Mouse (Mus musculus): ENCODE results near the gene Susd1. TPM values are rescaled to one million over a fixed set of nuclear protein-coding genes. Genes with fewer than 3 reads are reported as not detected.

Gene Susd1
- polyA plus RNA-seq, 1 experiment from 2014 or later = 3.7 TPM

GRCm38 (mm10) chr4:59452503-59452933, 14.1 kb upstream of the Susd1 start:
- Histone ChIP-seq H3K9me3 (replicated peaks) (no peaks in the 10 kb centered on the region), H3K4me1 (replicated peaks) (no peaks in the 10 kb centered on the region), H3K27me3 (no peaks in the 10 kb centered on the region), H3K27ac (no peak overlapping the region), H3K4me3 (no peak overlapping the region), H3K4me2 (no peak overlapping the region), H3K36me3 (no peaks in the 10 kb centered on the region), H3K9ac (no peak overlapping the region)
- WGBS = 72% methylated on average over 8 of the region's 8 CpGs
- no peak for ATAC-seq (replicated peaks; ENCODE audit: insufficient number of reproducible peaks, insufficient read depth, low FRiP score, low read depth)

- H3K27ac ChIP-seq = no peak overlapping the region
- no peaks in the 10 kb centered on the region for H3K4me1 ChIP-seq (replicated peaks)
Measured at GRCm38 (mm10) chr4:59450906-59451305, 12.5 kb upstream of the Susd1 start.

GRCm38 (mm10) chr4:59450234-59450854, 11.9 kb upstream of the Susd1 start:
- 78% methylated on average over 6 of the region's 6 CpGs for WGBS
- no peak for ATAC-seq (replicated peaks; ENCODE audit: insufficient number of reproducible peaks, insufficient read depth, low FRiP score, low read depth)

More at GRCm38 (mm10) chr4:59450906-59451305, 12.5 kb upstream of the Susd1 start:
- H3K9me3 ChIP-seq (replicated peaks) = no peaks in the 10 kb centered on the region
- no peak overlapping the region for H3K4me3 ChIP-seq
- H3K9ac ChIP-seq = no peak overlapping the region
- WGBS = 89% methylated on average over 3 of the region's 3 CpGs
- no peaks in the 10 kb centered on the region for H3K36me3 ChIP-seq
- H3K27me3 ChIP-seq = no peaks in the 10 kb centered on the region
- no peak for ATAC-seq (replicated peaks; ENCODE audit: insufficient number of reproducible peaks, insufficient read depth, low FRiP score, low read depth)
- H3K4me2 ChIP-seq = no peak overlapping the region

GRCm38 (mm10) chr4:59447296-59447695, 8.9 kb upstream of the Susd1 start:
- 80% methylated on average over 1 of the region's 1 CpGs for WGBS
- Histone ChIP-seq H3K4me2 (no peak overlapping the region), H3K4me1 (replicated peaks) (peaks cover 4% of the 10 kb centered on the region), H3K27me3 (no peaks in the 10 kb centered on the region), H3K27ac (no peak overlapping the region), H3K9ac (no peak overlapping the region), H3K36me3 (no peaks in the 10 kb centered on the region), H3K4me3 (no peak overlapping the region), H3K9me3 (replicated peaks) (no peaks in the 10 kb centered on the region)
- ATAC-seq (replicated peaks; ENCODE audit: insufficient number of reproducible peaks, insufficient read depth, low FRiP score, low read depth) = no peak

More at GRCm38 (mm10) chr4:59450234-59450854, 11.9 kb upstream of the Susd1 start:
- no peak overlapping the region for H3K9ac ChIP-seq
- no peaks in the 10 kb centered on the region for H3K36me3 ChIP-seq
- no peak overlapping the region for H3K4me3 ChIP-seq
- no peak overlapping the region for H3K4me2 ChIP-seq
- no peak overlapping the region for H3K27ac ChIP-seq
- peaks cover 4% of the 10 kb centered on the region for H3K4me1 ChIP-seq (replicated peaks)
- H3K9me3 ChIP-seq (replicated peaks) = no peaks in the 10 kb centered on the region
- no peaks in the 10 kb centered on the region for H3K27me3 ChIP-seq

GRCm38 (mm10) chr4:59445516-59445915, 7.1 kb upstream of the Susd1 start:
- no peak for ATAC-seq (replicated peaks; ENCODE audit: insufficient number of reproducible peaks, insufficient read depth, low FRiP score, low read depth)
- WGBS = 20% methylated on average over 6 of the region's 6 CpGs
- H3K27ac ChIP-seq = no peak overlapping the region; the same call in 1 of the 2 replicates

GRCm38 (mm10) chr4:59444994-59445393, 6.6 kb upstream of the Susd1 start:
- ATAC-seq (replicated peaks; ENCODE audit: insufficient number of reproducible peaks, insufficient read depth, low FRiP score, low read depth) = no peak
- Histone ChIP-seq H3K27me3 (no peaks in the 10 kb centered on the region), H3K36me3 (no peaks in the 10 kb centered on the region), H3K4me1 (replicated peaks) (peaks cover 4% of the 10 kb centered on the region), H3K9ac (no peak overlapping the region), H3K9me3 (replicated peaks) (no peaks in the 10 kb centered on the region), H3K27ac (no peak overlapping the region), H3K4me2 (no peak overlapping the region), H3K4me3 (no peak overlapping the region)
- 72% methylated on average over 3 of the region's 3 CpGs for WGBS

More at GRCm38 (mm10) chr4:59445516-59445915, 7.1 kb upstream of the Susd1 start:
- Histone ChIP-seq H3K4me3 (no peak overlapping the region), H3K4me2 (no peak overlapping the region), H3K36me3 (no peaks in the 10 kb centered on the region), H3K27me3 (no peaks in the 10 kb centered on the region), H3K9me3 (replicated peaks) (no peaks in the 10 kb centered on the region), H3K9ac (no peak overlapping the region), H3K4me1 (replicated peaks) (peaks cover 4% of the 10 kb centered on the region)

- H3K36me3 ChIP-seq = no peaks in the 10 kb centered on the region
- no peaks in the 10 kb centered on the region for H3K27me3 ChIP-seq
- H3K27ac ChIP-seq = no peak overlapping the region
- ATAC-seq (replicated peaks; ENCODE audit: insufficient number of reproducible peaks, insufficient read depth, low FRiP score, low read depth) = no peak
- H3K4me1 ChIP-seq (replicated peaks) = peaks cover 4% of the 10 kb centered on the region
- no peak overlapping the region for H3K4me2 ChIP-seq
- no peak overlapping the region for H3K9ac ChIP-seq
- no peak overlapping the region for H3K4me3 ChIP-seq
- WGBS = 71% methylated on average over 4 of the region's 4 CpGs
- no peaks in the 10 kb centered on the region for H3K9me3 ChIP-seq (replicated peaks)
Measured at GRCm38 (mm10) chr4:59444085-59444484, 5.7 kb upstream of the Susd1 start.

GRCm38 (mm10) chr4:59441265-59441664, 2.8 kb upstream of the Susd1 start:
- 56% methylated on average over 1 of the region's 1 CpGs for WGBS
- Histone ChIP-seq H3K36me3 (no peaks in the 10 kb centered on the region), H3K4me3 (no peak overlapping the region), H3K27ac (no peak overlapping the region), H3K4me1 (replicated peaks) (peaks cover 6% of the 10 kb centered on the region), H3K27me3 (no peaks in the 10 kb centered on the region), H3K4me2 (no peak overlapping the region), H3K9me3 (replicated peaks) (no peaks in the 10 kb centered on the region), H3K9ac (no peak overlapping the region)
- no peak for ATAC-seq (replicated peaks; ENCODE audit: insufficient number of reproducible peaks, insufficient read depth, low FRiP score, low read depth)

GRCm38 (mm10) chr4:59439960-59440359, 1.5 kb upstream of the Susd1 start:
- ATAC-seq (replicated peaks; ENCODE audit: insufficient number of reproducible peaks, insufficient read depth, low FRiP score, low read depth) = no peak
- no peaks in the 10 kb centered on the region for H3K36me3 ChIP-seq
- no peak overlapping the region for H3K9ac ChIP-seq
- peaks cover 2% of the 10 kb centered on the region; the same call in 1 of the 2 replicates for H3K4me1 ChIP-seq (replicated peaks)
- H3K27ac ChIP-seq = no peak overlapping the region
- H3K4me2 ChIP-seq = no peak overlapping the region
- no peaks in the 10 kb centered on the region for H3K27me3 ChIP-seq
- no peaks in the 10 kb centered on the region for H3K9me3 ChIP-seq (replicated peaks)
- WGBS = 53% methylated on average over 2 of the region's 2 CpGs
- H3K4me3 ChIP-seq = no peak overlapping the region

GRCm38 (mm10) chr4:59439041-59439440, 608 bp upstream of the Susd1 start:
- H3K4me2 ChIP-seq = peak overlapping the region; percentile 96
- no peak overlapping the region for H3K9ac ChIP-seq
- no peaks in the 10 kb centered on the region for H3K36me3 ChIP-seq
- no peaks in the 10 kb centered on the region for H3K27me3 ChIP-seq
- 38% methylated on average over 5 of the region's 5 CpGs for WGBS
- H3K4me3 ChIP-seq = peak overlapping the region; percentile 72; the same call in 1 of the 2 replicates
- H3K27ac ChIP-seq = no peak overlapping the region
- no peak for ATAC-seq (replicated peaks; ENCODE audit: insufficient number of reproducible peaks, insufficient read depth, low FRiP score, low read depth)
- no peaks in the 10 kb centered on the region for H3K9me3 ChIP-seq (replicated peaks)
- H3K4me1 ChIP-seq (replicated peaks) = peaks cover 5% of the 10 kb centered on the region; the same call in 1 of the 2 replicates

GRCm38 (mm10) chr4:59435951-59436350, 2.5 kb downstream of the Susd1 start:
- Histone ChIP-seq H3K4me2 (no peak overlapping the region), H3K36me3 (no peaks in the 10 kb centered on the region), H3K9ac (no peak overlapping the region), H3K9me3 (replicated peaks) (no peaks in the 10 kb centered on the region), H3K4me3 (no peak overlapping the region), H3K4me1 (replicated peaks) (peaks cover 7% of the 10 kb centered on the region; the same call in 1 of the 2 replicates), H3K27me3 (no peaks in the 10 kb centered on the region), H3K27ac (no peak overlapping the region)
- no peak for ATAC-seq (replicated peaks; ENCODE audit: insufficient number of reproducible peaks, insufficient read depth, low FRiP score, low read depth)
- WGBS = 89% methylated on average over 4 of the region's 4 CpGs

- WGBS = 74% methylated on average over 3 of the region's 3 CpGs
- Histone ChIP-seq H3K36me3 (no peaks in the 10 kb centered on the region), H3K9me3 (replicated peaks) (no peaks in the 10 kb centered on the region), H3K4me2 (no peak overlapping the region), H3K4me3 (no peak overlapping the region), H3K4me1 (replicated peaks) (peaks cover 11% of the 10 kb centered on the region; the same call in 1 of the 2 replicates), H3K9ac (no peak overlapping the region), H3K27me3 (no peaks in the 10 kb centered on the region), H3K27ac (no peak overlapping the region)
- no peak for ATAC-seq (replicated peaks; ENCODE audit: insufficient number of reproducible peaks, insufficient read depth, low FRiP score, low read depth)
Measured at GRCm38 (mm10) chr4:59434039-59434438, 4.4 kb downstream of the Susd1 start.

Measured in heart, embryonic 15.5 days (tissue).